Mouse (Mus musculus) megakaryocyte progenitor cell, adult 5-6 weeks (primary cell): Measurements from ENCODE around the gene Cpsf2. TPM values are rescaled to one million over a fixed set of nuclear protein-coding genes. Genes with fewer than 3 reads are reported as not detected.
"Not testable (repeated sequence)": the region's sequence is repeated elsewhere in the genome, so short reads cannot be mapped to it uniquely, and the experiment has no call there.

ENCODE experiments used
- ATAC-seq: replicated peaks from 2 replicates; pipeline ENCODE4 v1.8.0; 2016; ENCODE audit warnings: mild to moderate bottlenecking, moderate TSS enrichment, inconsistent platforms; ENCODE audit not compliant: poor library complexity
- total RNA-seq, 2 experiments: library from RNA; stranded (forward) in 1 of 2; stranded (reverse) in 1 of 2; fragments of 157-497, 149-512 nt in 1 of 2; fragments of 200-1000 nt in 1 of 2; gene quantifications; 2 replicates each; pipeline versions ENCODE4 v1.2.3 to v1.2.4; 2015 to 2017

Gene Cpsf2
- 35.5 and 37.5 TPM in 2 replicates for total RNA-seq (2015)
- total RNA-seq (2017): 46.5 and 61.3 TPM in 2 replicates

DNA sequence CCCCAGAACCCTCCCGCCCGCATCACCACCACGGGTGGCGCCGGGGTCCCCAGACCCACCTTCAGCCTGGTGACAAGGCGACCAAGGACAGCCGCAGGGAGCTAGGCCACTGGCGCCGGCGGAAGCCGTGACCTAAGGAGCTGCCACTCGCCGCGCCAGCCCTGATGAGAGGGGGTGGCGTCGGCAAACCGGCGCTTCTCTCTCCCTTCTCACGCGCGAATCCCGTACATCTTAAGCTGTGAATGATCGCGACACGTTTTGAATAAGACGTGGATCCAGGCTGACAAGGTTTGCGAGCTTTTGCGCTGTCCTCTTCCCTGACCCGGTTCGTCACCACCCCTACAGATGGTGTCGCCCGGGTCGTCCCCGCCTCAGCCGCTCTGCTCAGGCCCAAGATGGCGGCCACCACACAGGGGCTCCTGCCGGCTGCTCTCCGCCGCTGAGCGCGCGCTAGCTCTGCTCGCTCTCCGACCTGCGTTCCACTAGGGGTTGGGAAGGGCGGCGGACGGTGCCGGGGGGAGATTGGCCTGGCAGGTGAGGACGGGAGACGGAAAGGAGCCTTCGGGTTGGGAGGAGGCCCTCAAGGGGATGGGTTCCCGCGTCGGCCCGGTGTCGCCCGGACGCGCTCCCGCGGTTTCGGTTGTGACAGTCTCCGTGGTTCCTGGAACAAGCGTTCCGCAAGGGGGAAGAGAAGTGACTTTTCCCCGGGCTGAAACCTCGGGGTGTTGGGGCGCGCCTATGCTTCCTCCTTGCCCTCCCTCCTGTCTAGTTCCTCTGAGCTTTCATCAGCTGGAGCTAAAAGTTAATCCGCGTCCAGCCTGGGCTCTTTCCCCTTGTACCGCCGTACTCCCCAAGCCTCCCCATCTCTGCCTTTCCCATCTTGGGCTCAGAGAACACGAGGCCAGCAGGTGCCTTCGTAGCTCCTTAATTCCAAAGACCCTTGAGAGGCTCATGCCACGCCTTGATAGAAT, at the start of gene Cpsf2:
Gene Cpsf2, plus strand, starts transcription at position 388 of the 971 bp plus-strand sequence.
- peak; percentile 60 for ATAC-seq

DNA sequence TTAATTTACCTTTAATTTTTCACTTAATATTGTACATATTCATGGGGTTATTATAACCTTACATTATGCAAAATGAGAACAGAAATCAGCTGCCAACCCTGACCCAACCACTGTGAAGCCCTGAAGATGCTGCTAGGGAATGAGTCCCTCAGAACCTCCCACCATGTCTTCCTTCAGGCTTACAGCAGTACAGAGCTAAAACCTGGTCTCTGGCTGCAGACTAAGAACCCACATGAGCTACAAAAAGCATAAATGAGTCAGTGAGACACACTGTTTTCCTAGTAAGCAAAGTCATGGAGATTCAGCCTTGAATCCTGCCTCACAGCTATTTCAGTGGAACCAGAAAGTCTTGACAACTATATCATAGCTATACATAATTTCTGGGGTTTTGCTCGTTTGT, 47.4 kb upstream of the Cpsf2 start:
- ATAC-seq: no peak

DNA sequence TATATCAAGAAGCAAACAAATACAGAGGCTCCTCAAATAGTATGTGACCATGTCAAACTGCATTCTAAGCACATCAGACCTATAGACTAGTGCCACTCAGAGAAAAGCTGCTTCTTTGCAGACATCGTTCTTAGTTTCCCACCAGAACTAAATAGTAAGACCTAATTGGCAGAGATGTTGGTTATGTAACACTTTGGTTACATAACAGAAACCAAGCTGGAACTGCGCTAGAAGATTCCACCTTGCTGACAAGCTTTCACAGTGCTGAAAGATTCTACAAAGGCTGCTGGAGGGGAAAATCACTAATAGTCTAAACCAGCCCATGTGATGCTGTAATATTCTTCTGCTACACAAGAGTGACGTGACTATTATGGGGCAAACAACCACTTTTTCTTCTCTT, 40.6 kb upstream of the Cpsf2 start:
- 0 out of 2 replicates have a peak, but pooled peaks have one; percentile 23 for ATAC-seq

DNA sequence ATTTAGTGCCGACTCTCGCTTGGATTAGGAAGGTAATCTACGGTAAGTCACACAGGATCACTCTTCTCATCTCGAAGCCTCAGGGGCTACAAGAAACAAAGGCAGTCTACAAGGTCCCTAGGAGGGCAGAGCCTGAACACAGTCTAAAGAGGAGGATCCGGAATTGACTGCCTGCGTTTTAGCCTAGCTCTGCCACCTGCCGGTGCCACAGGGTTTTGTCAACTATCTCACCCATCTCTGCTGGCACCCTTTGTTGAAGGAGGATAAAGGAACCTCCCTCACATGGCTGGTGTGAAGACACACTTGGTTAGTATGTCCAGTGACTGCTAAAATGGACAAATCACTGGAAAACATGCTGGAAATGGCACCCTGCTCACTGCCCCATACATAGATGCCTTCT, 38.2 kb upstream of the Cpsf2 start:
- peak; percentile 64; the same call in 1 of the 2 replicates for ATAC-seq

DNA sequence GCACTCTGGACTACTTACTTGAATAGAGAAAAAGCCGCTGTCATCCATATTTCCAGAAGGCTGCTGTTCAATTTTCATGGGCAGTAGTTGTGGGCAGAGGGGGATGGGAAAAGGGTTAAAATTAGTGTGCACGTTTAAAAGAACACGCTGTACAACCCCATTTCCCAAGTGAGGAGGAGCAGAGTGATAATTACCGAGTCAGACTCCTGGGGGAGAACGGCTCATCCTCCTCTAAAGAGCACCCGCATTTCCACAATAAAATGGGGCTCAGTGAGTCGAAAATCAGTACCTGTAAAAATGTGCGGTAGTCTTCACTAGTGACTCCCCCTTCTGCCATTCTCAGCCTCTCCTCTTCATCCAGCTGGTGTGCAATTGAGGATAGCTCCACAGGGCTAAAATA, 27.8 kb upstream of the Cpsf2 start:
- no peak for ATAC-seq

DNA sequence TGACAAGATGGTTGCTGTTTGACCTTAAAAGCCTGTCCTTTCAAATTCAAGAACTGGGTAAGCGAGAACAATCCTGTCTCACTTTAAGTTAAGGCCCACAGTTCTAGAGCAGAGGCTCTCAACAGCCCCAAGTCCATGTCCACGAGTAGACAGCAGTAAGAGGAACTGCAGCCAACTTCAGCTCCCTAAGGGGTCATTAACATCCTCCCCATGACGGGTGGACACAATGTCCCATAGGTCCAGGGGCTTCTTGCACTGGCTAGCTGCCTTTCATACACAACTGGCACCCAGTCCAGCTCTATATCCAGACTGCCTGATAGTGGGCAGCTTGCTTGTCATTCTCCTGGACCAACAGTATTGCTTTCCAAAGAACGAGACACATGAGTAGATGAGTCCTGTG, 27.0 kb upstream of the Cpsf2 start:
- no peak for ATAC-seq

DNA sequence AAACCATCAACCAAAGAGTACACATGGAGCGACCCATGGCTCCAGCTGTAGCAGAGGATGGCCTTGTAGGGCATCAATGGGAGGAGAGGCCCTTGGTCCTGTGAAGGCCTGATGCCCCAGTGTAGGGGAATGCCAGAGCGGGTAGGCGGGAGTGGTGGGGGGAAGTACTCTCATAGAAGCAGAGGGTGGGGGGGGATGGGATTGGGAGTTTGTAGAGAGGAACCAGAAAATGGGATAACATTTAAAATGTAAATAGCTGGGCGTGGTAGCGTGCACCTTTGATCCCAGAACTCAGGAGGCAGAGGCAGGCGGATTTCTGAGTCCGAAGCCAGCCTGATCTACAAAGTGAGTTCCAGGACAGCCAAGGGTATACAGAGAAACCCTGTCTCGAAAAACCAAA, 20.0 kb upstream of the Cpsf2 start:
- ATAC-seq: not testable (repeated sequence)

DNA sequence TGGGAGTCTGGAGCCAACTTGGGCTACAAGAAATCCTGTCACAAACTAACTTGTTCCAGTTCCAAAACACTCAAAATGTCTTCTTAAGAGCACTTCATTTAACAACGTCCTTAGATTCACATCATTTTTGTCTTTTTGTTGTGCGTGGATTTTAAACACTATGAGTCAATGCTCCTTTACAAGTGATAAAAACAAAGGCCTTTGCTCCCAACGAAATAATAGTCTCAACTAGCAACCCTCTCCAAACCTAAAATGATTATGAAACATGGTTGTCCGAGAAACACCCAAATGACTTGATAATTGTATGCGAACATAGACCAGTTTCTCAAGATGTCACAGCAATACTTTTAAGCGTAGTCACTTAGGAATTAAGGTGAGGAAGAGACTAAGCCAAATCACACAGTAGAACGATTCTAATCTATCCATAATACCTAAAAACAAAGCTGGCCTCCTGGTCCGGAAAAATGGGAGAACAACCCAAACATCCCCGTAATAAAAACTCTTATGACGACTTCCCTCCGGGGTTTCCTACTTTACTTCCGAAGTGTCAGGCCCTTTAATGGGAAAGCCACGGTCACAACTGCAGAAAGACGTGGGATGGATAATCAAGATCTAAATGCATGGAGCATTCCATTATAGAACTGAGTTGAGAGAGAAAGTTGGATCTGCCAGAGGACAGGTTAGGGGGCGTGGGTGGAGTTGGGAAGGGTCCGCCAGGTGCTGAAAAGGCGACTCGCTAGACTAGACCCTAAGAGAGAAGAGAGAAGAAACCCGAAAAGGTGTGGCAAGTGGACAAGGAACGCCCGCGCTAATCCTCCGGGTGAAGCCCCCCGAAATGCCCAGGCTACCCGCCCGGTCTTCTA, 18.5 kb upstream of the Cpsf2 start:
- peak; percentile 1; the same call in 1 of the 2 replicates for ATAC-seq

DNA sequence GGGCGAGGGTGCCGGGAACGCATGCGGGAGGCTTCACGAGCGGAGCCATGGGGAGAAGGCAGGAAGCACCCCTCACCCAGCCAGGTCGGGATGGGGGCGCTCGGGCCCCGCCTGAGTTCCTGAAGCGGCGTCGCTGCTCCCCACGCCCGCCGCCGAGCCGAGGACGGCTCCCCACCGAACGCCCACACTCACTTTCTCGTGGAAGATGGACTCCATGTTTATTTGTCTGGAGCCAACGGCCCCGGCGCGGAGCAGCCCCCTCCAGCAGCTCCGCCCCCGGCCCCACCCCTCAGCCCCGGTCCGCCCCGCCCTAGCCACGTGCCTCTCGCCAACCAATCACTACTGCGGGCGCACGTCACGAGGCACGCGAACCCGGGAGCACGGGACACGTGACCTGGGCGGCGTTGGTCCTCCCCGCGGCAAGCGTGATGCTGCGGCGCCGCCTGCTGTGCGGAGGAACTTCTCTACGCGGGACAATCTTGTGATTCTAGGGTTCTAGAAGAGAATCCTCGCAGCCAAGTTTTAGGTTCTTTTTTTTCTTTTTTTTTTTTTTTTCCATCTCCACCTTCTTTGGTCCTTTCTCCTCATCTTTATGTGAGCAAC, 17.7 kb upstream of the Cpsf2 start, which contains the start of gene Atxn3:
Gene Atxn3, minus strand, starts transcription at position 305 of the 603 bp plus-strand sequence.
- ATAC-seq: peak; percentile 91

DNA sequence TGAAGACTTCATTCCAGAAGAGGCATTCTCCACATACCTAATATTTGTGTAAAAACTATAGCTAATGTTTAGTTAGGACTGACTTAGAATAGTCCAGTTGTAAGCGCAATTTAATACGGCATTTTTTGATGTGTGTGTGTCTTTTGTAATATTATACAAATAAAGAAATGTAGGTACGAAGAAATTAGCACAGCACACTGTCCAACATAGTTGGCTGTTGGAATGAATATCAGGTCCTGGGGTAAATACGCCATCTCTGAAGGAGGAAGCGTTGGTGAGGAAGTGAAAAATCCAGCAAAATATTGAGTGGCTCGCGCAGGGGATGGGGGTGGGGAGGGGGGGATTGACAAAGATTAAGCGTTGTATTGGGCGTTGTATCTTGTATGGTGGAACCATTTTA, 17.2 kb upstream of the Cpsf2 start:
- peak; percentile 35 for ATAC-seq

DNA sequence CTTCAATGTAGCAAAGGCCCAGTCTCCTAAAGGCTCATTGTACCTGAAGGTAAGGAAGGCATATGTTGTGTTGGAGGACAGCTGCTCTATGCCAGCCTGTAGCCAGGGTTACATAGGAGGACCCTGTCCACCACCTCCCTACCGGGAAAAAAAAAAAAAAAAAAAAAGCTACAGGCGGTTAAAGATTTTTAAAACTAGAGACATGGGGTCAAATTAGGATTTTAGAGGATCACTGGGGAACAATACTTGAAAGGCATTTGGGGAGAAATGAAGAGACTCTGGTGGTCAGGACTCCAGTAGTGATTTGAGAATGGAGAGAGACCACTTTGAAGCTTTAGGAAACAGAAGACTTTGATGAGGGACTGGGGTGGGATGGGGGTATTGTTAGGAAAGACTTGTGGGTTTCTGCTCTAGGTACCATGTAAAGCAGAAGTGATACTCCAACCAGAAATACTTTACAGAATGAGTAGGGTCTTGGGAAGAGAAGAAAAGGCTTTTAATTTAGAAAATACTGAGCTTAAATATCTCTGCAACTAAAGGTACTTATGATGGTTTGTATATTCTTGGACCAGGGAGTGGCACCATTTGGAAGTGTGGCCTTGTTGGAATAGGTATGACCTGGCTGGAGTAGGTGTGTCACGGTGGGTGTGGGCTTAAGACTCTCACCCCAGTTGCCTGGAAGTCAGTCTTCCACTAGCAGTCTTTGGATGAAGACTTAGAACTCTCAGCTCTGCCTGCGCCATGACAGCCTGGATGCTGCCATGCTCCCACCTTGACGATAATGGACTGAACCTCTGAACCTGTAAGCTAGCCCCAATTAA, 16.6 kb upstream of the Cpsf2 start:
- ATAC-seq: peak; percentile 44

DNA sequence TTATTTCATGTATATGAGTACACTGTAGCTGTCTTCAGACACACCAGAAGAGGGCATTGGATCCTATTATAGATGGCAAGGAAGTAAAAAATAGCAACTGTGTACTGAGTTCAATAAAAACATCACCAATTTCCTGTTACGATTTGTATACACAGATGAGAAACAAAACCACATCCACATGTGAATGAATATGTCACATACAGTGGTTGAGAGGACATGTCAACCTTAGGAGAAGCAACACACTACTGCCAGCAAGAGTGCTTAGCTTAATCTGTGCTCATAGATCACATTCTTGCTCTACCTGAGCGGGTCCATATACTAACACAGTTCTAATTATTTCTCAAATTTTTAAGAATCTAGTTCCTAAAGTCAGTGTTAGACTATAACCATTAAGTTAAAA, 4.5 kb upstream of the Cpsf2 start:
- no peak for ATAC-seq

DNA sequence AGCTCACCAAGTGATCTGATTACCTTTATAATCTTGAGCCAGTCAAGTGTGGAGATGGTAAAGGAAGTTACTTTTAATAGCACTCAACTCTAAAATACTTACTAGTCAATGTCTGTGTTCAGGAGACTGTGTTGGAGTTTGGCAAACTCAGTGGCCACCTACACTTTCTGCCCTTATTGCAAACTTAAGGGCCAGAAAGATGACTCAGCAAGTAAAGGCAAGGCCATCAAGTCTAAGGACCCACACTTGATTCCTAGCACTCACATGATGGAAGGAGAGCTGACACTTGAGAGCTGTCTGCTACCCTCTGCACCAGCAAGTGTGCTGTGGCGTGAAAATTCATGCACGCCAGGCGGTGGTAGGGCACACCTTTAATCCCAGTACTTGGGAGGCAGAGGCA, 3.6 kb upstream of the Cpsf2 start:
- ATAC-seq: no peak

DNA sequence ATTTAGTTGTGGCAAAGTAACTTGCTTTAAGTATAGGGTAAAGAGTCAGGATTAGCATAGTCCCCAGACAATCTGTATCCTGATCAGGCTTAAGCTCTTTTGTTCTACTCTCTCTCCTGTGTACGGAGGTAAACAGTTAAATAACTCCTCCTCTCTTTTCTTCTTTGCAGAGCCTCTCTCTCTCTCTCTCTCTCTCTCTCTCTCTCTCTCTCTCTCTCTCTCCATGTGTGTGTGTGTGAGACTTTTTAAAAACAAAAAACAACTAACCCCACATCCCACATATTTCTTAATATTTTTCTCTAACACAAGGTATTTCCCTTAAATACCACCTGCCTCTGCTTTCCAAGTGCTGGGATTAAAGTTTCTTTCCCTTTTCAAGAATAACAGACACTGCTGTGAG, 1.2 kb upstream of the Cpsf2 start:
- no peak for ATAC-seq

DNA sequence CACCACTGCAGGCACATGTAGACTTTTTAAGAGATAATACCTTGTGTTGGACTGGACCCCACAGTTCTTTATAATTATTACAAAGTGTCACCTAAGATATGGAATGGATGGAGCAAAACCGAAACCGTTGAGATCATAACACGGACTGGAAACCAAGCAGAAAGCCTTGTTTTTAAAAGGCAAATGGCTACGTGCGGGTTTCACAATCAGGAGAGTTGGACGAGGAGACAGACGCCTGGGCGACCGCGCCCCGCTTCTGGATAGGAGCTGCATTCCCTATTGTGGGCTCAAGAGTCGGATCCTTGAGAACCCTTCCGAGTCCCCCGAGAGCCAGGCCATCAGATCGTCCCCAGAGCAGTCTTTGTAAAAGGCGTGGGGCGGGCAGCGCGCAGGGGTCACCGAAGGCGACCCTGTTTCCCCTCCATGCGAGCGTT, 604 bp upstream of the Cpsf2 start:
- 0 out of 2 replicates have a peak, but pooled peaks have one; percentile 0 for ATAC-seq

DNA sequence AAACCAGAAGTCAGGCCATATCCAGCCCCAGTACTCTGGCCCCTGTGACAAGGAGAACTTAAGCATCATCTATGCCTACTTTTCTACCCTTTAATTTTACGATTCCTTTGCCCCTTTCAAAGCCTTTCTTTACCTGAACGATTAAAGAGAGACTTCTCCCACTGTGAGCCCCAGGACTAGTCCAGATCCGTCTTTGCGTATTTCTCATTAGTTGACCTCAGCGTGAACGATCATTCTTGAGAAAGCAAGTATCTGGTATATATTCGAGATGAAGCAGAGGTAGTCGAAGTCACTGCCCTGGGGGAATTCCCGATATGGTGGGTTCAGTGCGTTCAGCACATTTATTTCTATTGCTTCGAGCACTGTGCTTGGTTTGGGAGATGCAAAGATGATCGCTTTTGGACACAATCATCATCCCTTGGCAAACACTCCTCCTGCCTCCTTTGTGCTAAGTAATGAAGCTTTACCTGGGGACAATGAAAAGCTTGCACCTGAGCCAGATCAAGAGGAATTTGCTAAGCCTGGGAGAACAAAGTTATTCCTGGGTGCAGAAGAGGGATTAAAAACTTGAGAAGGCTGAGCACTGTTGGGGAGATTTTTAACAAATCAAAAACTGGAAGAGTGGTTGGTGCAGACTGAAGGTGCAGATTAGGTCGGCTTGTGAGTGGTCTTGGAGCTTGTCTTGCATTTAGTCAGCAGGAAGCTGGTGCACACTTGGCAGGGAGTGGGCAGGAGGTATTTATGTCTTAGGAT, 1.0 kb downstream of the Cpsf2 start:
- no peak for ATAC-seq

DNA sequence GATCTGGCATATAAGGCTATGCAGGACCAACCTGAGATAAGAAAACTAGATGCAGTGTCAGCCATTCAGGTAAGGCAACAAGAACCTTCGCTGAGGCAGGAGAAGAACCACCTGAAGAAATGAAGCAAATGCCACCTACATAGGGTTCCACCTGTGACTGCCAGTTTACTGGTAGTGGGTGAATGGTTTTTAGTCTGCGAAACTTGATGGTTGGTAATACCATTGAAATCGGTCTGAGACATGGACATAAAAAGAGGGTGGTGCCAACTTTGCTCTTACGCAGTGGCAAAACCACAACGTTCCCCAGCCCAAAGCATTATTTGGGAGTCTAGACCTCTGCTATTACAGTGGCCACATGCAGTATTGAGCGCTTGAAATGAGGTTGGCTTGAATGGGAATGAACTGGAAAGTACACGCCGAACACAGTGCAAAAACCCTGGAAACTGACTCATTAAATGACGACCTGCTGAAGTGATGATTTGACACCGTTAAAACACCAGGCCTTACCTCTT, 1.7 kb downstream of the Cpsf2 start:
- ATAC-seq: no peak

DNA sequence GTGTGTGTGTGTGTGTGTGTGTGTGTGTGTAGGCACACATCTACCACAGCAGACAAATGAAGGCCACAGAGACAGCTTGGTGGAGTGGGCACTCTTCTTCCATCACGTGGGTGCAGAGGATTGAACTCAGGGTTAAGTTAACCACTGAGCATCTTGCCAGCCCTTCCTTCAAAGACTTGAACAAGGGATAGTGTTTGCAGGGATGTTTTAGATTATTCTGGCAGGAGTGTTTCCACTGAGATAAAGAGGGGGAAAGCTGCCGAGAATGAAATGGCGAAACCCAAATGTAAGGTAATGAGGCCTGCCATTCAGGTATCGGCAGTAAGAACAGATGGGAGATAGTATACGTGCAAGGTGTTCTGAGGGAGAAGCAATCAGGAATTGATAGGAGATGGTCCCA, 2.4 kb downstream of the Cpsf2 start:
- ATAC-seq: peak; percentile 11

DNA sequence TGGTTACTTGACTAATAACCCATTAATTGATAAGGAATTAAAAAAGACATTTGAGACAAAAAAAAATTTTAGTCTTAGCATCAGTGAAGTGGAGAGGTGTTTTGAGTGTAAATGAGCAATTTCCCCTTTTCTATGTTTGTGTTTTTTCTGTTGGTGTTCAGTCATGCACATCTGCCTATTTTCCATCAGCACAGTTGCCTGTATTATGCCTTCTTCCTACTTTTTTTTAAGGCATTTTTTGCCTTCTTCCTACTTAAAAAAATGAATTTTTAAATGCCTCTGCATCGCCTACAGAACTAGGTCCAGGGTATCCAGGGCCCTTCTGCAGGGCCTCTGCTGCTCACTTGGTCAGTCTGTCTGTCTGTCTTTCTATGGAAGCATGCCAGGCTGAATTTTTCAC, 2.8 kb downstream of the Cpsf2 start:
- no peak for ATAC-seq
